Mouse (Mus musculus): ENCODE results near the gene Zbtb8b. TPM values are rescaled to one million over a fixed set of nuclear protein-coding genes. Genes with fewer than 3 reads are reported as not detected.

Gene Zbtb8b
- polyA plus RNA-seq, 1 experiment = 2.1 TPM

DNA sequence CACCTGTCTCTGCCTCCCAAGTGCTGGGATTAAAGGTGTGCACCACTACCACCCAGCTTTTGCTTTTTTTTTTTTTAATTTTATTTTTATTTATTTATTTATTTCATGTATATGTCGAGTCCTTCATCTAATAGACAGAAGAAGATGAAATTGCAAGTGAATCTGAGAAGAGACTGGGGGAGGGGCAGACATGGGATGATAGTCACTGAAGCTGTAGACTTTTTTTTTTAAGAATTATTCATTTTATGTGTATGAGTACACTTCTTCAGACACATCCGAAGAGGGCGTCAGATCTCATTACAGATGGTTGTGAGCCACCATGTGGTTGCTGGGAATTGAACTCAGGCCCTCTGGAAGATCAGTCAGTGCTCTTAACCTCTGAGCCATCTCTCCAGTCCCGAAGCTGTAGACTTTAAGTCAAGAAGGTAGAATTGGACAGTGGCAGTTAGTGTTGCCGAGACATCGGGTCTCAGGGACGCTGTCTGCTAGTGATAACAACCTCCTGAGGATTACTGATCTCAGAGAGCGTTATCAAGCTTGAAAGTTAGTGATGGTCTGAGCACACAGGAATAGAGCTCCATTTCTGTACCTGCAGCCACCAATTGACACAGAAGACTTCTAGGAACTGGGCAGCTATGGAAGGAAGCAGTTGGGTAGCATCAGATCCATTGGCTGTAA is 54.2 kb downstream of the Zbtb8b start:
- no peaks in the 10 kb centered on the region for H3K27me3 ChIP-seq (ENCODE audit: control insufficient read depth, insufficient read depth, low read length)
- H3K27ac ChIP-seq (ENCODE audit: insufficient read depth, low read length) = no peak overlapping the region
- H3K4me1 ChIP-seq (ENCODE audit: control insufficient read depth, insufficient read depth, low read length) = no peaks in the 10 kb centered on the region
- H3K4me3 ChIP-seq (replicated peaks; ENCODE audit: insufficient read depth, low read depth, low read length) = no peak overlapping the region
- TF ChIP-seq CTCF (IDR thresholded peaks at IDR 0.05; ENCODE audit: borderline replicate concordance, insufficient read depth, low read depth, low read length) (no peak), POLR2A (IDR thresholded peaks at IDR 0.05; ENCODE audit: borderline replicate concordance, insufficient read depth, low read length) (no peak)
- no peak for DNase-seq
- 86% methylated on average over 8 of the region's 8 CpGs for WGBS

DNA sequence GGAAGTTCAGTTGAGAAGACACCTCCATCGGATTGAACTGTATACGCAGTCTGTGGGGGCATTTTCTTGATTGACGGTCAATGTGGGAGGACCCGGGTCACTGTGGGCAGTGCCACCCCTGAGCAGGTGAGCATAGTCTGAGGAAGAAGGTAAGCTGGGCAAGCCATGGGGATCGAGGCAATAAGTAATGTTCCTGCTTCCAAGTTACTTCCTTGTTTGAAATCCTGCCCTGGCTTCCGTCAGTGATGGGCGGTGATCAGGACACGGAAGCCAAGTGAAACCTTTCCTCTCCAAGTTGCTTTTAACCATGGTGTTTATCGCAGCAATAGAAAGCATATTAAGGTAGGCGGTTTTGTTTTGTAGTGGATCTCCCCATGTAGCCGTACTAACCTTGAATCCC is 55.0 kb downstream of the Zbtb8b start:
- Histone ChIP-seq H3K27ac (ENCODE audit: insufficient read depth, low read length) (no peak overlapping the region), H3K4me3 (replicated peaks; ENCODE audit: insufficient read depth, low read depth, low read length) (no peak overlapping the region), H3K4me1 (ENCODE audit: control insufficient read depth, insufficient read depth, low read length) (no peaks in the 10 kb centered on the region), H3K27me3 (ENCODE audit: control insufficient read depth, insufficient read depth, low read length) (no peaks in the 10 kb centered on the region)
- no peak for TF ChIP-seq CTCF (IDR thresholded peaks at IDR 0.05; ENCODE audit: borderline replicate concordance, insufficient read depth, low read depth, low read length)
- TF ChIP-seq POLR2A (IDR thresholded peaks at IDR 0.05; ENCODE audit: borderline replicate concordance, insufficient read depth, low read length) = no peak
- DNase-seq = no peak
- 84% methylated on average over 11 of the region's 11 CpGs for WGBS

GRCm38 (mm10) chr4:129384440-129384839 is 56.2 kb downstream of the Zbtb8b start:
- Histone ChIP-seq H3K27ac (ENCODE audit: insufficient read depth, low read length) (no peak overlapping the region), H3K4me1 (ENCODE audit: control insufficient read depth, insufficient read depth, low read length) (no peaks in the 10 kb centered on the region), H3K27me3 (ENCODE audit: control insufficient read depth, insufficient read depth, low read length) (no peaks in the 10 kb centered on the region), H3K4me3 (replicated peaks; ENCODE audit: insufficient read depth, low read depth, low read length) (no peak overlapping the region)
- 44% methylated on average over 6 of the region's 6 CpGs for WGBS
- no peak for DNase-seq
- TF ChIP-seq CTCF (IDR thresholded peaks at IDR 0.05; ENCODE audit: borderline replicate concordance, insufficient read depth, low read depth, low read length) (no peak), POLR2A (IDR thresholded peaks at IDR 0.05; ENCODE audit: borderline replicate concordance, insufficient read depth, low read length) (no peak)

GRCm38 (mm10) chr4:129383586-129383985 is 57.1 kb downstream of the Zbtb8b start:
- Histone ChIP-seq H3K4me1 (ENCODE audit: control insufficient read depth, insufficient read depth, low read length) (no peaks in the 10 kb centered on the region), H3K27ac (ENCODE audit: insufficient read depth, low read length) (no peak overlapping the region)
- 67% methylated on average over 3 of the region's 3 CpGs for WGBS

DNA sequence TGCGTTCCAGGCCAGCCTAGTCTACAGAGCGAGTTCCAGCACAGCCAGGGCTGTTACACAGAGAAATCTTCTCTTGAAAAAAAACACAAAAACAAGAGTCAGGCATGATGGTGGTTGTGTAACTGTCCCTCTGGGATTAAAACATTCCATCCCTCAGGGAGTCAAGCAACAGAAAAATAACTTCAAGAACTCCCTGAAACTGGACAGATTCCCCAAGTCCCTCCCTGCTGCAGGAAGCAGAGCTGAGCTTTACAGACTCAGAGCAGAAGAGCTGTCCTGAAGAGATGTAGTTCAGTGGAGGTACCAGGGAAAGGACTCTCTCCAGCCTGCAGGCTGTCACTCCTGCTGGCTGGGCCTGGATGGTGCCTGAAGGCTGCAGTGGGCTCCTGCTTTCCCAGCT is 58.2 kb downstream of the Zbtb8b start:
- WGBS = 90% methylated on average over 2 of the region's 2 CpGs
- H3K4me1 ChIP-seq (ENCODE audit: control insufficient read depth, insufficient read depth, low read length) = no peaks in the 10 kb centered on the region
- TF ChIP-seq POLR2A (IDR thresholded peaks at IDR 0.05; ENCODE audit: borderline replicate concordance, insufficient read depth, low read length) = no peak
- no peak for TF ChIP-seq CTCF (IDR thresholded peaks at IDR 0.05; ENCODE audit: borderline replicate concordance, insufficient read depth, low read depth, low read length)

More at GRCm38 (mm10) chr4:129383586-129383985, 57.1 kb downstream of the Zbtb8b start:
- no peak for DNase-seq
- TF ChIP-seq CTCF (IDR thresholded peaks at IDR 0.05; ENCODE audit: borderline replicate concordance, insufficient read depth, low read depth, low read length) (no peak), POLR2A (IDR thresholded peaks at IDR 0.05; ENCODE audit: borderline replicate concordance, insufficient read depth, low read length) (no peak)
- Histone ChIP-seq H3K4me3 (replicated peaks; ENCODE audit: insufficient read depth, low read depth, low read length) (no peak overlapping the region), H3K27me3 (ENCODE audit: control insufficient read depth, insufficient read depth, low read length) (no peaks in the 10 kb centered on the region)

GRCm38 (mm10) chr4:129382029-129382428 is 58.6 kb downstream of the Zbtb8b start:
- 83% methylated on average over 9 of the region's 9 CpGs for WGBS
- Histone ChIP-seq H3K4me3 (replicated peaks; ENCODE audit: insufficient read depth, low read depth, low read length) (no peak overlapping the region), H3K27me3 (ENCODE audit: control insufficient read depth, insufficient read depth, low read length) (no peaks in the 10 kb centered on the region), H3K27ac (ENCODE audit: insufficient read depth, low read length) (no peak overlapping the region), H3K4me1 (ENCODE audit: control insufficient read depth, insufficient read depth, low read length) (no peaks in the 10 kb centered on the region)
- no peak for DNase-seq
- TF ChIP-seq POLR2A (IDR thresholded peaks at IDR 0.05; ENCODE audit: borderline replicate concordance, insufficient read depth, low read length) = no peak
- TF ChIP-seq CTCF (IDR thresholded peaks at IDR 0.05; ENCODE audit: borderline replicate concordance, insufficient read depth, low read depth, low read length) = no peak

More for the DNA sequence above, 58.2 kb downstream of the Zbtb8b start:
- H3K27me3 ChIP-seq (ENCODE audit: control insufficient read depth, insufficient read depth, low read length) = no peaks in the 10 kb centered on the region
- no peak overlapping the region for H3K27ac ChIP-seq (ENCODE audit: insufficient read depth, low read length)
- no peak overlapping the region for H3K4me3 ChIP-seq (replicated peaks; ENCODE audit: insufficient read depth, low read depth, low read length)
- DNase-seq = no peak

DNA sequence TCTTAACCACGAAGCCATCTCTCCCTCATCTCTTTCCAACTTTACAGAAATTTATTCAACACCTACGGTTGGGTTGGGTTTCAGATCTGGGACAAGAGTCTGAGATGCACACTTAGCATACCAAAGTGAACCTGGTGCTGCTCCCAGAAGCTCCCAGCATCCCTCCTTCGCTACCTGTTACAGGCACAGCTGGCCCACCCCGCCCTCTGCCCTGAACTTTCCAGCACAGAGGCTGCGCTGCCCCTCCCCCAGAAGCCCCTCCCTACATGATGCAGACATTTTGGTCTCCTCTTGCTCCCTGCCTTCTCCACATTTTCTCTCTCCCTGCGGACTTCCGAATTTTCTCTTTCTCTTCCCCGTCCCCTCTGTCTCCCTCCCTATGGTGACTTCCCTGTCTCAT is 59.5 kb downstream of the Zbtb8b start:
- no peaks in the 10 kb centered on the region for H3K4me1 ChIP-seq (ENCODE audit: control insufficient read depth, insufficient read depth, low read length)
- H3K27me3 ChIP-seq (ENCODE audit: control insufficient read depth, insufficient read depth, low read length) = no peaks in the 10 kb centered on the region
- no peak overlapping the region for H3K4me3 ChIP-seq (replicated peaks; ENCODE audit: insufficient read depth, low read depth, low read length)
- DNase-seq = no peak
- TF ChIP-seq CTCF (IDR thresholded peaks at IDR 0.05; ENCODE audit: borderline replicate concordance, insufficient read depth, low read depth, low read length) (no peak), POLR2A (IDR thresholded peaks at IDR 0.05; ENCODE audit: borderline replicate concordance, insufficient read depth, low read length) (no peak)
- H3K27ac ChIP-seq (ENCODE audit: insufficient read depth, low read length) = no peak overlapping the region
- WGBS = 80% methylated on average over 8 of the region's 8 CpGs

DNA sequence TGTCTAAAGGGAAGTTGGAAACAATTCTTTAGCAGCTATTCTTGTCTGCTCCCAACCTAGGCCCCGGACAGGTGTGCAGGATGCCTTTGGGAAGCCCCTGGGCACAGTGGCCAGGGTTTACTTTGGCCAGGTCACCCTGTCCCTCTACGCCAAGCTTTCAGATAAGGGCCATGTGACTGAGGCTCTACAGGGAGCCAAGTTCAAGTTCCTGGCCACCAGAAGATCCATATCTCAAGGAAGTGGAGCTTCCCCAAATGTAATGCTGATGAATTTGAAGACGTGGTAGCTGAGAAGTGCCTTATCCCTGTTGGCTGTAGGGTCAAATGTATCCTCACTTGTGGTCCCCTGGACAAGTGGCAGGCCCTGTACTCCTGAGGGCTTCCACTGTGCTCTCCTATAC is 60.8 kb downstream of the Zbtb8b start:
- no peak for TF ChIP-seq CTCF (IDR thresholded peaks at IDR 0.05; ENCODE audit: borderline replicate concordance, insufficient read depth, low read depth, low read length)
- H3K4me1 ChIP-seq (ENCODE audit: control insufficient read depth, insufficient read depth, low read length) = no peaks in the 10 kb centered on the region; the same call in 1 of the 2 replicates
- 81% methylated on average over 3 of the region's 3 CpGs for WGBS

More for the DNA sequence above, 60.8 kb downstream of the Zbtb8b start:
- no peak overlapping the region for H3K27ac ChIP-seq (ENCODE audit: insufficient read depth, low read length)
- H3K4me3 ChIP-seq (replicated peaks; ENCODE audit: insufficient read depth, low read depth, low read length) = no peak overlapping the region
- no peak for DNase-seq
- H3K27me3 ChIP-seq (ENCODE audit: control insufficient read depth, insufficient read depth, low read length) = no peaks in the 10 kb centered on the region
